Mouse (Mus musculus): ENCODE measurements around the gene Dph1.

- no peak for TF ChIP-seq ZNF384 (IDR thresholded peaks at IDR 0.05; ENCODE audit: low read depth, low read length)
- TF ChIP-seq CHD2 (IDR thresholded peaks at IDR 0.05; ENCODE audit: low read depth, low read length) = no peak
- no peak for TF ChIP-seq ZC3H11A (IDR thresholded peaks at IDR 0.05; ENCODE audit: borderline replicate concordance, low read depth, low read length)
- TF ChIP-seq MAFK (IDR thresholded peaks at IDR 0.05; ENCODE audit: insufficient read depth, low read depth, low read length) = no peak
- no peak for TF ChIP-seq HCFC1 (IDR thresholded peaks at IDR 0.05; ENCODE audit: borderline replicate concordance, insufficient read depth, low read length)
Measured at GRCm38 (mm10) chr11:75214081-75214950, 23.3 kb upstream of the Dph1 start.

Data from ES-E14 (cell line).